Mouse (Mus musculus) gonadal fat pad, adult 2 months (tissue): ENCODE data around the gene Pik3ip1. TPM values are rescaled to one million over a fixed set of nuclear protein-coding genes. Genes with fewer than 3 reads are reported as not detected.
A peak's percentile ranks its signal among the peaks of the same experiment; 100 is the strongest.

Source experiments
- DNase-seq: peaks from one replicate; pipeline ENCODE4 v3.0.0-alpha.2; 2012; ENCODE audit warnings: low read depth
- polyA plus RNA-seq: library from polyadenylated mRNA; depleted of rRNA; stranded (reverse); fragments of >200 nt; gene quantifications from 2 replicates; pipeline ENCODE4 v1.2.3, GENCODE M21; 2012

Gene Pik3ip1
- polyA plus RNA-seq, 1 experiment, result 18.2 TPM

DNA sequence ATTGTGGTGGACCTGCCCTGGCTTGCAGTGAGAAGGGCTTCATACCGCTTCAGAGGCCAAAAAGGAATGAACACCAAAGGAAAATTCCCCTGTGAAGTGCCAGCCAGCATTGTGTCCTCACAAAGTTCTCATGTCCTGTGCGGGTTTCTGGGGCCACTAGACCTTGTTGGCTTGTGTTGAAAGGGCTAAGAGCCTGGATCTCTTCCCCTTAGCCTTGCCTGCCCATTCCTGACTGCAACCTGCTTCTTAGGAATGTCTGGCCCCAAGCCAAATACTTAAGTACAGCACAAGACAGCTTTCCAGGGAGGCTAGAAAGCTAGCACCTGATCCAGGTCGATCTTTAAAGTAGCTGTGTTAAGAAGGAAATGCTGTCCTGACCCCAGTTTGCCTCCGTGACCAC, 27.4 kb upstream of the Pik3ip1 start:
- peak; percentile 82 for DNase-seq

DNA sequence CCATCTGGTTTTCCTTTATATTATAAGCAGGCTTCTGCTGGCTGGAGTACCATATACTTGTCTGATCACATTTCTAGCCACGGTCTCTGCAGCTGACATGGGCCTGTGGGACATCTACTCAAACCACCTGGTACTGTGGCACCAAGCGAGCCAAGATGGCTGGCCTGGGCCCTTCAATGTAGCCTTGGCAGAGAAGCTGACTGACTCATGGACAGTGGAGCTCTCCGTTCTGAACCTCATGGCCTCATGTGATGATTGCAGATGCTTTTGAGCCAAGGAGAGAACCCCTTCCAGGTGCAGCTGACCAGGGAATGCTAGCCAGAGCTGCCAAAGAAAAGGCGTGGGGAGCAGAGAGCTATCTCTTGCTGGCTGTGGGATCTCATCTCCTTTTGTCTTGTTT, 24.4 kb upstream of the Pik3ip1 start:
- DNase-seq, result no peak

DNA sequence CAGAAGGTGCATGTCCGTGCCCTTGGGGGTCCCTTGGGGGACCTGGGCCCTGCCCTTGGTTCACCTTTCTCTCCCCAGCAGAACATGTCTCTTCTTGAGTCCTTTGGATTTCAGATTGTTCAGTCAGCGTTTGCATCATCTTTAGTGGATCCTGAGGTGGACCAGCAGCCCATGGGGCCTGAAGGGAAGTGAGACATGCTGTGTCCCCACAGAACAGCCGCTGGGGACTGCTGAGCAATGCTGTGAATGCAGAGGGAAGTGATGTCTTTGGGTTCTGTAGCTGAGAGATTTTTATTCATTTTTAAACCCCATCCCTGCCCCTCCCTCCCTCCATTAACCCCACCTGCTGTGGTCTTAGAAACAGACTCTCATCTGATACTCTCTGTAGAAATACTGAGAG, 22.3 kb upstream of the Pik3ip1 start:
- DNase-seq, result no peak

DNA sequence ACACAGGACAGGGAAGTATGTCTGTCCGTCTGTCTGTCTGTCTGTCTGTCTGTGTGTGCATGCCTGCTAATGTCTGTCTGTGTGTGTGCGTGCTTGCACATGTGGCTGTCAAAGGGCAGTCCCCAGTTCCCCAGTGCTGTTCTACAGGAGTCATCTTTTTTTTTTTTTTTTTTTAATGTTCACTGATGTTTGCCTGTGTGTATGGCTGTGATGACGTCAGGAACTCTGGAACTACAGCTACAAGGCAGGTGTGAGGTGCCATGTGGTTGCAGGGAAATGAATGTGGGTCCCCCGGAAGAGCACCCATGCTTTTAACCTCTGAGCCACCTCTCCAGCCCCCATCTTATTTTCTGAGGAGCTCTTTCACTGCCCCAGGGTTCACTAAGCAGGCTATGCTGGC, 20.3 kb upstream of the Pik3ip1 start:
- no peak for DNase-seq

DNA sequence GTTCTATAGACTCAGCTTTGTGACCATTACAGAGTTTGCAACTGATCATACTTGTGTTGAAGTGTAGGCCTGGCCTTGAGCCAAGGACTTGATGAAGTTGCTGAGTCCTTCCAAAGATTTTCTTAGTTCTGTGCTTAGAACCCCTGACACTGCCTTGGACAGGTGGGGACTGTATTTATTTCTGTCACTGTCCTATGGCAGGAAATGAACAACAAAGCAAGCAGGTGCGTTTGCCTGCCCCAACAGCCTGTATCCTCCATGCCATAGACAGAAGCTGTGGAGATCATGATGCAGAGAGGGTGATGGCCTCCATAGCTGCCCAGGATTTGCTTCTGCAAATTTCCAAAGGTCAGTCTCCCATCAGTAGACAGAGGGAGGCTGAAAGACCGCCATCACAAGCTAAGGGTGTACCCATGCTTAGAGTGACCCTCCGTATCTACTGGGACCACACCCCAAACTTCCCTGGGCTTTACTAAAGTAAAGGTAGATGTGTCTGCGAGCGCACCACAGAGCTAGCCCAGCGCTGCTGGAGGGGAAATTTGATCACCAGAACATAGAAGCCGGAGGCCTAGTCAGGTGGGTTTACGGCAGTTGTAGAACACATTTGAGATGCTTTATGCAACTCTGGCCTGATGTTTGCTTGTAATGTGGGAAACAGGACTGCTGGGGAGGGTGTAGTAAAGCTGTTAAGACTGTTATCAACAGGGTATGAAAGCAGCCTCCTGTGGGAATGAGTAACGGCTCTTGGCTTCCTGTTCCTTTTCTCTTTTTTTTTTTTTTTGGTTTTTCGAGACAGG, 19.2 kb upstream of the Pik3ip1 start:
- no peak for DNase-seq

DNA sequence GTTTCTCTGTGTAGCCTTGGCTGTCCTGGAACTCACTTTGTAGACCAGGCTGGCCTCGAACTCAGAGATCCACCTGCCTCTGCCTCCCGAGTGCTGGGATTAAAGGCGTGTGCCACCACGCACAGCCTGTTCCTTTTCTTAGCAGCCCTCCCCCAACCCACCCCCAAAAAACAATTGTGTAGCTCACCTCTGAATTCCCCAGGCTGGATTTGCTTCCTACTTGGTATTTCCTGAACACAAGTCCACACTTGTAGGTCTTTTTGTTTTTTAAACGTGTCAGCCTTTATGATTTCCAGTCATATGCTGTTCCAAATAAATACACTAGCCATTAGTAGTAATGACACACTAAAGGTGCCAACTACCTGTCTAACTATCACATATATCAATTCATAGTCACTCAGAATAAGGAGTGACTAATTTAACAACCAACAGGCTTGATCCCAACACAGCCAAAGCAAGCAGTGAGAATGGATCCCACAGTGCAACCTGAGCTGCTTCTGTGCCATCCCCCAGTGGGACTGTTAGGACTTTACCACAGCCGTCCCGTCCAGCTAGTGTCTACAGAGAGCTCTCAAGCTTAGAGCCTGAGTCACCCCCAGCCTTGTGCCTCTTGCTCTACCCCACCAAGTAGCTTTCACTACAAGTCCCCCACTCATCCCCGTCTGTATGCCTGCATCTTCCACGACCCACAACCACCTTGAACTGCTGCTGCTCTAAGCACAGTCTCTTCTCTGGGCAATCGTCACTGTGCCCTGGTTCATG, 18.4 kb upstream of the Pik3ip1 start:
- no peak for DNase-seq

DNA sequence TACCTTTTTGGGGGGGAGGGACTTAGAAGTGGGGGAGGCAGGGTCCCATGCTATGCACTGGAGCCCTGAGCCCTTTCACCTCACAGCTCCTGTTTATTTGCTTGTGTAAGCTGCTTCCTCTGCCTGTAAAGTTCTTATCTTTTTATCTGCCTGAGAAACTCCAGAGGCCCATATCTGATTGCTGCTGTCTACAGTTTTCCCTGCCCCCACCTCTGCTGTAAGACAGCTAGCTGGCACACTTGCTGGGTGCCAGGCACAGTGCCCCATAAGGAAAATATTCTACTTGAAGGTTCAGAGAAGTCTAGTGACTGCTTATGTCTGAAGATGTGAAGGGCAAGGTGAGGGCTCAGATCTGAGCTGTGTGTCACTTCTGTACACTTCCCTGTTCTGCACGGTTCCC, 16.9 kb upstream of the Pik3ip1 start:
- no peak for DNase-seq

DNA sequence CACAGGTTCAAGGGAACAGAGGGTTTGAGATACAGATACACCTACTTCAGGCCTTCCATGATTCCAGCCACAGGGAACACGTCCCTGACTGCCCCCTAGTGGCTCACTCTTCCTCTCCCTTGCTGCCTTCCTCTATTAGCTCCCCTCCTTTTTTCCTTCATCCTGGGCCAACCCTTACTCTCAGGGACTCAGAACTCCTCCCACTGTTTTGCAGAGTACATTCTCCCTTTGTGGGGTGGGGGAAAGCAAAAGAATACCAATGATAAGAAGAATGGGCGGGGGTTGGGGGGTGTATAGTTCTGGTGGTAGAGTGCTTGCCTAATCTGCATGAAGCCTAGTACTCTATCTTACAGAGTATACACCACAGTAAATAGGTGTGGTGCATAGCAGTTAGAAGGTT, 16.1 kb upstream of the Pik3ip1 start:
- no peak for DNase-seq

DNA sequence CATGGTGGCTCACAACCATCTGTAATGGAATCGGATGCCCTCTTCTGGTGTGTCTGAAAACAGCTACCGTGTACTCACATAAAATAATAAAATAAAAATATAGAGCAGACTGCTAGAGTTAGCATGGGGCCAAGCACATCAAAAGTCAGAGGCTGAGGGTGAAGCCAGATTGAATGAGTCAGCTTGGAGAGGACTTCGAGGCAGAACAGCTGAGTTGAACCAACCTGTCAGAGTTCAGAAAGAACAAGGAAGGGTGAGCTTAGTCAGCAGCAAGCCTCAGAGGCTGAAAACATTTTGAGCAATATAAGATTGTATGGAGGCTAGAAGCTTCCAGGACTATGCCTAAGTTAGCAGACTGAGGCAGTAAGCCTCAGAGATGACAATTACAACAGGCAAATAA, 11.9 kb upstream of the Pik3ip1 start:
- no peak for DNase-seq

DNA sequence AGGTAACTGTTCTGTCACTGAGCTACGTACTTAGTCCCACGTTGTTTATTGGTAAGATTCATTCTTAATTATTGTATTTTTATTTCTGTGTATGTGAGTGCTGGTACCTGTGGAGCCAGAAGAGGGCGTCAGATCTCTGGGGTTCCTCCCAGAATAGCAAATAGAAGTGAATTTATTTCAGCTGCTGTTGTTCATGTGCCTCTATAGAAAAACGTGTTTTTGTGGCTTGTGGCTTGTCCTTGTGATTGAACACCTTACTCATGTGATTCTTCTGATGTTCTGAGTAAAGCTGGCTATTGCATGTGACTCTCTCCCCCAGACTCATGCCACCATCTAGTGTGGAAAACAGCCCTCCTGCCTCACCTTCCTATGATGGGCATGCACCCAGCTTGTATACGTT, 1.9 kb upstream of the Pik3ip1 start:
- DNase-seq, result no peak

DNA sequence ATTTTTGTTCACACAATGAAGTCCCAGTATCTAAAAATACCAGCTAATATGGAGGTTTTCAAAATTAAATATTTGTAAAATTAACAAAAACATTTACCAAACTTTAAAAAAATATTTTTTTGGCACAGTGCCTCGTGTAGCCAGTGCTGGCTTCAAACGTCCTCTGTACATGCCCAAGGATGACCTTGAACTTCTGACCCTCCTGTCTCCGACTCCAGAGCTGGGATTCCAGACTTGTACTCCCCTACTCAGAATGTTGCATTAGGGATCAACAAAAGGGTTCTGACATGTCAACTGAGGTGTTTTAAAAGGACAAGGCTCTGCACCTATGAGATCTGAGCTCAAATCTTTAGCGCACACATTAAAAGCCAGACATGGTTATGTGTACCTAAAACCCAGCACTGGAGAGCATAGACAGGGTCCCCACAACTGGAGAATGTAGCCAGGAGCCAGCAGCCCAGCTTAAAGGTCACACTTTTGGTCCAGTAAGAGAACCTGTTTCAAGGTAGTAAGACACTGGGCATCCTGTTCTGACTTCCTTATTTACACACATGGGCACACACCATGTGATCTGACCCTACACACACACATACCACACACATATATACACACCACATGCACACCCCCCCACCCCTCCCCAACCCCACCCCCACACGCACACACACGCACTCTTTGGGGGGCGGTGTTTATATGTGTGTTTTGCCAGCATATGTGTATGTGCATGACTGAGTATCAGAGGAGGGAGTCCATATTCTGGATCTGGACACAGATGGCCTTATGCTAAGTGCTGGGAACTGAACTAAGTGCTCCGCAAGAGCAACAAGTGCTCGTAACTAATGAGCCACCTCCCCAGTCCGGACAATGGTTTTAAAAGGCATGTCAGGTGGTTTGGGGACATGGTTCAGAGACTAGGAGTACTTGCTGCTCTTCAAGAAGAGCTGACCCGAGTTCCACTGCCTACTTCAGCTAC, 1.1 kb upstream of the Pik3ip1 start:
- DNase-seq, result no peak

DNA sequence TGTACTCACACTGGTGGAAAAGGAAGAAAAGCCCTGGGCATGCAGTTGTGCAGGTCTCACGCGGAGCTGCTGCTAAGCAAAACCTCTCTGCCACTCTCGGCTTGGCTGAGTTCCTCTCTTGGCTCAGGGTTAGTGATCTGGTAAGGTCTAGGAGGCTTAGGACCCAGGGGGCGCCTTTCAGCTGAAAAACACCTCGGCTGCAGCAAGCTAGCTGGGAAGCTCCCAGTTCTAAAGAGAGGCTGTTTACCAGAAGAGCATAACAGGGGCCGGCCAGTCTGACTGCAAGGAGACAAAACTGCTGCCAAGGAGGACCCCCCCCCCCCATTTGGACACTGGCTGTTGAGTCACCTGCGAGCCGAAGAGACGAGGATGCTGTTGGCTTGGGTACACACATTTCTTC, 365 bp downstream of the Pik3ip1 start:
- no peak for DNase-seq

DNA sequence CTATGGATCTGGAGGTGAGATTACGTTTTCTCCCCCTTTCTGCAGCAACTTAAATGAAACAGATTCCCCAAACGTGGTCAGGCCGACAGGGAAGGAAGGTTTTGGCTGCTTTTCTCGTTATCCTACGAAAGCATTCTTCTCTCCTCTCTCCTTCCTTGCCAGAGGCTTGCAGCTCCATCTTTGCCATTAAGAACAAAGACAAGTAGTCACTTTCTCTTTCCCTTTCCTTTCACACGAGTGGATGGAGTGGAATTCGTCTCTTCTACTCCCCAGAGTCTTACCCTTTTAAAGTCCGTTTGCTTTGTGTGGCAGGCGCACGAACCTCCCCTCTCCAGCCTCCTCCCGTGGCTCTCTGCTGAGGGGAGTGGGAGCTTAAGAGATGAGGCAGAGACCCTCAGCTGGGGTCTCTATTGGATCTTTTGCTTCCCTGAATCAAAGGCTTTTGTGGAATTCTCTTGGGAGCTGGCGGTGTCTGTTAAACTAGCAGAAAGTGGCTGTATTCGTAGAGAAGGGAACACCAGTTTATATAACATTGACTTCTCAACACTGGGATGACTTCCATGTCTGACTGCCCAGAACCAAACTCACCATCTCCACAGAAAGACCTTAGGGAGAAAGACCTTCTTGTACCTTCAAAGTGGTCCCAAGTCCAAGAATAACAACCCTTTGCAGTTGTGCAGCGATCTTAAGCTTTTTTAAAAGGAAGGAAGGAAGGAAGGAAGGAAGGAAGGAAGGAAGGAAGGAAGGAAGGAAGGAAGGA, 970 bp downstream of the Pik3ip1 start:
- DNase-seq, result no peak

DNA sequence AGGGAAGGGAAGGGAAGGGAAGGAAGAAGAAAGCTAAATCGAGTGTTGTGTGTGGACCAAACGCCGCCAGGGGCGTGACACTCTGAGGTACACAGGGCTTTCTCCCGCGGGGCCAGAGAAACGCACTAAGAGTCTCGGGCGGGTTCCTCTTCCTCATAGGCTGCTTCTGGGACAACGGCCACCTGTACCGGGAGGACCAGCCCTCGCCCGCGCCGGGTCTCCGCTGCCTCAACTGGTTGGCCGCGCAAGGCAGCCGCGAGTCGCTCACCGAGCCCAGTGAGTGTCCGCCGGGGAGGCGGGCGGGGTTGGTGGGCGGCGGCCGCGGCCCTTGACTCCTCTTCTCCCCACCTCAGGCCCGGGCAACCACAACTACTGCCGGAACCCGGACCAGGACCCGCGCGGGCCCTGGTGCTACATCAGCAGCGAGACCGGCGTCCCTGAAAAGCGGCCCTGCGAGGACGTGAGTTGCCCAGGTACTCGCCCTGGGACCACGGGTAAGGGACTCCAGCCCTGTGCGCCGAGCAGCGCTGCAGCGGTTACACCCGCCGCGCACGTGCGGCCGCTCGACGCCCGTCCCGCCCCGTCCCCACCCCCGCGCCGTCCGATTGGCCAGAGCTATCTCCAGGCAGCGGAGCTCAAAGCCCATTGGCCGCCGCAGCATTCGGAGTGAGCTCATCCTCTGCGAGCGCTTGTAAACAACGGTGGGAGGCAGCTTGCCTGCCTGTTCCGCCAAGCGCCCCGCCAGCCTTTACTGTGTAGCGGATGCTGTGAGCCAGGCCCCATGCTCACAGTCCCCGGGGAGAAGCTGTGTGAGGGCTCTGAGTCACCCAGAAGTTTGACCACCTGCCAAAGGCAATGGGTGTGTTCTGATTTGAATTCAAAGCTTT, 1.8 kb downstream of the Pik3ip1 start:
- no peak for DNase-seq

DNA sequence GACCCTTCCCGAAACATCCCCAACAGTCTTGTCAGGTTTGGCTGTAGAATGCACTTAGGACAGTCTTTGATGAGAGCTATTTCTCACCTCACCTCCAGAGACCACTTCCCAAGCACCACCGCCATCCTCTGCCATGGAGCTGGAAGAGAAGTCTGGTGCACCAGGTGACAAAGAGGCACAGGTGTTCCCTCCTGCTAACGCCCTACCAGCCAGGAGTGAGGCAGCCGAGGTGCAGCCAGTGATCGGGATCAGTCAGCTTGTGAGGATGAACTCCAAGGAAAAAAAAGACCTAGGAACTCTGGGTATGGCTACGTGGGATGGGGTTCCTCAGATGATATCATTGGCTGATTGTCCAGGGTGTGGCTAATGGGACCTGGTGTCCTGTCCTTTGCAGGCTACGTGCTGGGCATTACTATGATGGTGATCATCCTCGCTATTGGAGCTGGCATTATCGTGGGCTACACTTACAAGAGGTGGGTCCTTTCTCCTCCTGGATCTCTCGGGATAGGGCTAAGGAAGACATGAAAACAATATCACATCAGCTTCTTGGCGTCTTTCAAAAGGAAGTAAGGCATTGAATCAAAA, 3.0 kb downstream of the Pik3ip1 start:
- no peak for DNase-seq

DNA sequence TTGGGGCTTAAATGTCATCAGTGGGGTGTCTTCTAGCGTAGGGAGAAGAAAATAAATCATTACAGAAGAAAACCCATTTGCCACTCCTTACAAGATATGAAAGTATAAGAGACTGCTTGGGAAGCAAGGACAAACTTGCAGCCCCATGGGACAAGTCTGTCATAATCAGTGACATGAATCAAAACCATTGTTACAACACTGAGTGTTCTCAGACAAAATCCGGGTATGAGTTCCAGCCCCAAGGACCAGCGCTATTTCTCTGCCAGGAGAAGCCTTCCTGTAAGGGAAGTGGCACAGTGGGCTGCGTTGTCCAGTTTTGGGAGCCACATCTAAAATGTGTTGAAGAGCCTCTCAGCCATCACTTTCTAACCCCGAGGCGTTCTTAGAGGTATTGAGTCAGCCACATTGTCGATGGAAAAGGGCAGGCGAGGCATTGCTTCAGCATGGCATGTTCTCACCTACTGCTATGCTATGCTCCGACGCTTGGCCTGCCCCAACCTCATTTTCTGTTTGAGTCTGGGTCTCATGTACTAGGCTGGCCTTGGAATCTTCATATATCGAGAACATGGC, 4.0 kb downstream of the Pik3ip1 start:
- DNase-seq, result no peak

DNA sequence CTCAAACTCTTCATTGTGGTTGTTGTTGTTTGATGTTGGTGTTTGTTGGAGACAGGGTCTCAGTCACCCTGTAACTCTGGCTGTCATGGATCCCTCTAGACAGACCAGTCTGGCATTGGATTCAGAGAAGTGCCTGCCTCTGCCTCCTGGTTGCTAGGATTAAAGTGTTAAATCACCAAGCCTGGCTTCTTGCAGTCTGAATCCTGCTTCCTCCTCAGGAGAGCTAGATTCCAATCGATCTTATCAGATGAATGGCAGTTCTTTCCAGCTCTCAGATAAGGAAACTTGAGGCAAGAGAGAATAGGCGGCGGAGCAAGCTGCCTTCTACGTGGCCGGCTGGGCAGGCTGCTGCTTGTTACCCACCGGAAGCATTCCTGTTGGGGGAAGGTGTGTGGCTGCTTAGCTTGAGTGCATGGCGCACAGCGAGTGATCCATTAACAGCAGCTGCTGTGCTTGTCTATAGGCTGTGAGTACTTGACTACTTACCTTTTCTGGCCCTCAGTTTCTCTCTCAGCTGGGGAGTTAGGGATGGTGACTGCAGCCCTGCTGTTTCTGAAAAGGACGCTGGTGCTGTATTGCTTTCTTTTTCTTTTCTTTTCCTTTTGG, 4.6 kb downstream of the Pik3ip1 start:
- DNase-seq, result no peak

DNA sequence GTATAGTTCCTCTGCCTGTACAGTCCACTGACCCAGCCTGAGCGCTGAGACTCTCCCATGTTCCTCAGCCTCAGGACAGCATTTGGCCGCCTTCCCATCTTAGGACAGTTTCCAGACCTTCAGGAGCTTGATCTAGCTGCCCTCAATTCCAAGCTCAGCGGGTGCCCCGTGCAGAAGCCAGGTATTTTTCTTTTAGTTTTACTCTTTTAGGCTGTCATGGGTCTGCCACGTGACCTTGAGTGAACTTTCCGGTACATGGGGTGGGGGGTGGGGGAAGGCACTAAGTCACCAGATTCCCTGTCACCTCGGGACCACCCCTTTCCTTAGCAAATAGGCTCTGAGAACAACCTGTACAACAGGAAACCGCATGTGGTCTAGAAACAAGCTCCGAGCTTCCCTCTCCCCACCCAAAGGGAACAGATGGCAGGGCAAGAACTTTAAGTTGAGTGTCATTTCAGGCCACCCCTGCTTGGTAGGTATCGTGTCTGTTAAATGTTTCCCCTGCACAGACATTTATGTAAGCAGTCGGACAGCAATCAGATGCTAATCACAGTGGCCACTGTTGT, 5.5 kb downstream of the Pik3ip1 start:
- no peak for DNase-seq

DNA sequence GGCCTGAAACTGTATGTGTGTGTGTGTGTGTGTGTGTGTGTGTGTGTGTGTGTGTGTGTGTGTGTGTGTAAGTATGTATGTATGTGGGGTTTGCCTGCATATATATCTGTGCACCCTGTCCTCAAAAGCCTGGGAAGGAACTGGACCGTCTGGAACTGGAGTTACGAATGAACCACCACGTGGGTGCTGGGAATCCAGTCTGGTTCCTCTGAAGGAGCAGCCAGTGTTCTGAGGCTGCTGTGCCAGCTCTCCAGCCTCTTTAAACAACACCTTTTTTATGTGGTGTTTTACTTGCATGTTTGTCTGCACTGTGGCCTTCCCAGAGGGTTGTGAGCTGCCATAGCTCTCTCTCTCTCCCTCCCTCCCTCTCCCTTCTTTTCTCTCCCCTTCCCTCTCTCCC, 6.4 kb downstream of the Pik3ip1 start:
- DNase-seq, result no peak
